Mouse (Mus musculus) heart, adult 8-10 months (tissue): ENCODE data around the gene Fmo1. TPM values are rescaled to one million over a fixed set of nuclear protein-coding genes. Genes with fewer than 3 reads are reported as not detected.
"Not testable (repeated sequence)": the region's sequence is repeated elsewhere in the genome, so short reads cannot be mapped to it uniquely, and the experiment has no call there.

ENCODE experiments used
- DNase-seq: peaks from one replicate; pipeline ENCODE4 v3.0.0; 2022; ENCODE audit warnings: low spot score
- total RNA-seq, 4 experiments: library from RNA; stranded (reverse); gene quantifications; 2 replicates each; pipeline ENCODE4 v1.2.4; 2022

Fmo1 gene
- total RNA-seq, 4 experiments from 2014 or later: 31.3 to 36.7 (median 35.1) TPM

- no peak for DNase-seq
Observed at GRCm38 (mm10) chr1:162792306-162793044, 73.9 kb downstream of the Fmo1 start.

DNA sequence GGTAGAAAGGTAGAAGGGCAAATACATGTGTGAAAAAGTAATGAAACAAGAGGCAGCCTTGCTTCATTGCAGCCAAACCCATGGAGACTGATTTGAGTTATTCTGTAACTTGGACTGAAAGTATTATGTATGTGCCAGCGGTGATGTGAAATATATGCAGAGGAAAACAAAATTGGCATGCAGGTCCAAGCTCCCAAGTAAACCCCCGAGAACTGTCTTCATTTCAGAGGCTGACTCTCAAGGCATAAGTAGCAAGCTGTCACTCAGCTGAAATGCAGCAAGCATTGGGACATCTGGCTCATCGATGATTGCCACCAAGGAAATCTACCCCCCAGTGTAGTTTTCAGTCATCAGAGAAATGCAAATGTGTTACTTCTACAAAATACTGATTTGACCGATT lies 81.2 kb downstream of the Fmo1 start:
- DNase-seq: no peak

DNA sequence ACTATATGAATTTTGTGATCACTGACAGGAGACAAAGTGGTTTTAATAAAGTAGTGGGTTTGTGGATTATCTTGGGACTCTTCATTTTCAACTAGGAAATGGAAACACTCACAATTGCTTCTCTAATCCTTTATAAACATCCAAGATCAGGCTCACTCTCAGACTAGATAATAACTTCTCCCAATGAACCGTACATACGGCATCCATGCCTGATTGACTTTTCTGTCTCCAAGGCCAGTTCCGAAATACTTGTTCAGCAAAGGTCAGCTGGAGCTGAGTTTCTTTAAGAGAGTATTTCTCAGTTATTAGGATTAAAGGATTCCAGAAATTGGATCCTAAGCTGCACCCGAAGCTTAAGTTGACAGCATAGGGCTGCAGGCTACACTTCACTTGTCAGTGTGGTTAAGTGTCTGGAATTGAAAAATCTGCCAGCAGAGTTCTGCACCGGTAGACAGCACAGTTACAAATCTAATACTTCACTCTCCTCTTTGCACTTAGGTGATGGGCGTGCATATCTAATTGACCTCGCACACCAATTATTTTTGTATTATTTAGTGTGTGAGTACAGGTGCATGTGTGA lies 82.7 kb downstream of the Fmo1 start:
- no peak for DNase-seq

DNA sequence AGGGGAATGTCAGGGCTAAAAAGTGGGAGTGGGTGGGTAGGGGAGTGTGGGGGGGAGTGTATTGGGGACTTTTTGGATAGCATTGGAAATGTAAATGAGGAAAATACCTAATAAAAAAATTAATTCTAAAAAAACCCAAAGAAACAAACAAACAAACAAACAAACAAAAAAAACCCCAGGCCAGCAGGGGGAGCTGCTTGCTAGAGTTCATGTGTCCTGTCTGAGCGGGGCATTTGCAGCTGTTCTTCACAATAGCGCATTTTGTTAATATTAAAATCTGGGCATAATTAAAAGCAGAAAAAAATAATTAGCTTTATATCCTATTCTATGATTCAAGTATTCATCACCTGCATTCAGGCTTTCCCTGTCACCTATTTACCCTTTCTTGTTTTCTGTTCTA lies 85.4 kb downstream of the Fmo1 start:
- not testable (repeated sequence) for DNase-seq

Other genes with a start within 250 kb of the Fmo1 start
- 1 to 10 TPM; 2.8 to 3.9 (median 3.4) TPM for gene Myoc, start 227.5 kb downstream of the Fmo1 start, total RNA-seq
- not detected for gene Myocos, start 208.4 kb downstream of the Fmo1 start, total RNA-seq
- 10 to 100 TPM; 68.5 to 76.0 (median 71.9) TPM for gene Prrc2c, start 126.1 kb downstream of the Fmo1 start, total RNA-seq
- gene Fmo4, start 52.6 kb downstream of the Fmo1 start, total RNA-seq: not detected
- gene Fmo2, start 32.1 kb upstream of the Fmo1 start, total RNA-seq: 10 to 100 TPM; 39.6 to 65.4 (median 54.4) TPM
- not detected for gene Fmo6, start 70.9 kb upstream of the Fmo1 start, total RNA-seq
- under 1 TPM in 3 of 4 experiments, not detected in 1; 0.16 to 0.34 (median 0.22) TPM for gene Fmo3, start 117.9 kb upstream of the Fmo1 start, total RNA-seq
- not detected for gene Mroh9, start 219.1 kb upstream of the Fmo1 start, total RNA-seq